Mouse (Mus musculus): ENCODE results near the gene Cutal.

- no peak for TF ChIP-seq CTCF (IDR thresholded peaks at IDR 0.05; ENCODE audit: control insufficient read depth, insufficient read depth, insufficient read length)
- no peak for TF ChIP-seq USF1 (IDR thresholded peaks at IDR 0.05; ENCODE audit: low read depth)
- TF ChIP-seq MYOD1 (IDR thresholded peaks at IDR 0.05; ENCODE audit: control insufficient read depth, insufficient read length, low read depth), result no peak
- TF ChIP-seq MAX (IDR thresholded peaks at IDR 0.05), result no peak
- TF ChIP-seq MYOG (IDR thresholded peaks at IDR 0.05; ENCODE audit: control insufficient read depth, extremely low read depth, insufficient read length), result no peak
These were observed 29.6 kb downstream of the Cutal start for GRCm38 (mm10) chr2:34903652-34904405.

Data from C2C12 (cell line).